Mouse (Mus musculus) midbrain, embryonic 16.5 days (tissue): ENCODE results near the gene Gzmc. TPM values are rescaled to one million over a fixed set of nuclear protein-coding genes. Genes with fewer than 3 reads are reported as not detected.
"Not testable (repeated sequence)": the region's sequence is repeated elsewhere in the genome, so short reads cannot be mapped to it uniquely, and the experiment has no call there.

ENCODE experiments used
- ATAC-seq: fragments of 200-750 bp; cut with Nextera tagmentation; 2 replicates; pipeline ENCODE4 v1.8.0; 2017; ENCODE audit warnings: moderate TSS enrichment
- H3K27ac ChIP-seq: fragments of 300-500 bp; sonication (generic); 2 replicates; pipeline ENCODE4 v1.5.1; 2014; ENCODE audit warnings: mild to moderate bottlenecking, low read length, mixed read lengths
- H3K27me3 ChIP-seq: fragments of 300-500 bp; sonication (generic); 2 replicates; pipeline ENCODE4 v1.6.1; 2014; ENCODE audit warnings: low read depth, low read length, mixed read lengths; ENCODE audit not compliant: control insufficient read depth, insufficient read depth
- H3K36me3 ChIP-seq: fragments of 300-500 bp; sonication (generic); 2 replicates; pipeline ENCODE4 v1.6.1; 2014; ENCODE audit warnings: mild to moderate bottlenecking, low read length, moderate library complexity, mixed read lengths; ENCODE audit not compliant: control insufficient read depth, insufficient read depth
- H3K4me1 ChIP-seq: fragments of 300-500 bp; sonication (generic); 2 replicates; pipeline ENCODE4 v1.6.1; 2014; ENCODE audit warnings: mild to moderate bottlenecking, low read length, mixed read lengths; ENCODE audit not compliant: control insufficient read depth, insufficient read depth
- H3K4me2 ChIP-seq: fragments of 300-500 bp; sonication (generic); 2 replicates; pipeline ENCODE4 v1.6.1; 2014; ENCODE audit warnings: mild to moderate bottlenecking, low read length, mixed read lengths
- H3K4me3 ChIP-seq: fragments of 300-500 bp; sonication (generic); 2 replicates; pipeline ENCODE4 v1.5.1; 2014; ENCODE audit warnings: low read depth, mild to moderate bottlenecking, low read length, moderate library complexity, mixed read lengths
- H3K9ac ChIP-seq: fragments of 300-500 bp; sonication (generic); 2 replicates; pipeline ENCODE4 v1.6.1; 2014; ENCODE audit warnings: low read depth, low read length, mixed read lengths
- H3K9me3 ChIP-seq: fragments of 300-500 bp; sonication (generic); replicated peaks from 2 replicates; pipeline ENCODE4 v1.6.1; 2014; ENCODE audit warnings: mild to moderate bottlenecking, low read length, mixed read lengths; ENCODE audit not compliant: control insufficient read depth, poor library complexity, severe bottlenecking
- WGBS: fragments of 180-500 bp; shearing (Covaris S2); extraction: QIAGEN DNeasy Blood & Tissue Kit; methylation state at CpG from one replicate; pipeline ENCODE4 v1.1.7; 2014; 5-methylcytosine and 5-hydroxymethylcytosine counted together
- polyA plus RNA-seq: library from polyadenylated mRNA; unstranded; fragments of >200 nt; fragmentation: Nextera tagmentation; extraction: Ambion mirVana; gene quantifications from 2 replicates; pipeline ENCODE4 v1.2.1, GENCODE M21; 2015

Gene Gzmc
- polyA plus RNA-seq, result not detected in 2 replicates

DNA sequence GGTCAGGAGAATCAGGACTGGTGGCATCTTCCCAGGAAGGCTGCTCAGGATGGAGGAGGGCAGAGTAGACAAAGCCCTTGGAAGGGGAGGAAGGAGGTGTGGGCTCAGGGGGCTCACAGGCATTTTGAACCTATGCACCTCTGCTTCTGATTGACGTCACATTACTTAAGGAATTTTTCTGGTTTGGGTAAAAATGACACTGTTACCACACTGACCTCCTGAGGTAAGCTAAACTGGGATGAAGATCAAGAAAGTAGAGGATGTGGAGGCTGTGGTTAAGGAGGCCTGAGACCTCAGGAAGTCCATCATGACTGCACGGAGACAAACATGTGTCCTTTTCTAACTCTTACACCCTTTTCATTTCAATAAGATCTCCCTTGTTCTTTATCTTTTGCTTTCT is at the start of gene Gzmc:
Gene Gzmc, minus strand, starts transcription at position 101 of the 400 bp plus-strand sequence.
- H3K9me3 ChIP-seq, result no peaks in the 10 kb centered on the region
- no peaks in the 10 kb centered on the region for H3K36me3 ChIP-seq
- no peak within 1 kb of the TSS for H3K9ac ChIP-seq
- 83% methylated on average over 2 of the region's 2 CpGs for WGBS
- H3K4me3 ChIP-seq, result no peak within 1 kb of the TSS
- no peaks in the 10 kb centered on the region for H3K27me3 ChIP-seq
- no peak within 1 kb of the TSS for H3K4me2 ChIP-seq
- H3K27ac ChIP-seq, result no peak within 1 kb of the TSS
- no peak for ATAC-seq
- no peaks in the 10 kb centered on the region for H3K4me1 ChIP-seq

DNA sequence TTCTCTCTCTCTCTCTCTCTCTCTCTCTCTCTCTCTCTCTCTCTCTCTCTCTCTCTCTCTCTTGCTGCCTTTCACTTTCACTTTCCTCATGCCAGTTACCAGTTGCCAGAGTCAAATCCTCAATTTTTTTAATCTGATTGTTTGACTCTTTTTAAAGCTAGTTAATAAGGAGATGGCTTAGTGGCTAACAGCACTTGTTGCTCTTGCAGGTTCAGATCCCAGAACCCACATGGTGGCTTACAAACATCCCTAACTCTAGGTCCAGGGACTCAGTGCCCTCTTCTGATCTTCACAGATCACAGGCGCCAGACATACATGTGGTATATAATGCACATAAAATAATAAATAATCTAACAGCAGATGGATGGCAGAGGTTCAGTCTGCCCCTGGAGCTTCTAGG is 49.4 kb upstream of the Gzmc start:
- H3K27me3 ChIP-seq, result no peaks in the 10 kb centered on the region
- no peak overlapping the region for H3K9ac ChIP-seq
- H3K36me3 ChIP-seq, result no peaks in the 10 kb centered on the region
- no peaks in the 10 kb centered on the region for H3K9me3 ChIP-seq
- H3K4me3 ChIP-seq, result no peak overlapping the region
- no peak overlapping the region for H3K27ac ChIP-seq
- no peaks in the 10 kb centered on the region for H3K4me1 ChIP-seq
- ATAC-seq, result no peak
- H3K4me2 ChIP-seq, result no peak overlapping the region
- 86% methylated on average over 1 of the region's 1 CpGs for WGBS

DNA sequence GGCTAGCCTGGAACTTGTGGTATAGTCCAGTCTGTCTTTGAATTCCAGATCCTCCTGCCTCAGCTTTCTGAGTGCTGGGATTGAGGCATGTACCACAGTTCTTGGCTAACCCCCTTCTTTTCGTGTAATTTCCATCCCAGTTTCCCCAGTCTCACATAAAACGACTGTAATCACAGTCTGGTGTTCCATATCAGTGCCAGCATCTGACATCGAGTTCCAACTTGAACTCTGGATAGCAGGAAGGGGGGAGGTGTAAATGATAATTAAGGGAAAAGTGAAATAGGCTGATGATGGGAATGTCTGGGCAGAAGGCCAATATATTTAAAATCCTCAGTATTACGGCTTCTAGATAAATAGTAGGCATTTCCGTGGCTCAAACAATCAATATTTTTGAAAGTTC is 46.6 kb upstream of the Gzmc start:
- no peak for ATAC-seq
- Histone ChIP-seq H3K4me3 (no peak overlapping the region), H3K9ac (no peak overlapping the region), H3K27me3 (no peaks in the 10 kb centered on the region), H3K36me3 (no peaks in the 10 kb centered on the region), H3K4me2 (no peak overlapping the region), H3K27ac (no peak overlapping the region), H3K9me3 (no peaks in the 10 kb centered on the region), H3K4me1 (no peaks in the 10 kb centered on the region)
- 66% methylated on average over 5 of the region's 5 CpGs for WGBS

DNA sequence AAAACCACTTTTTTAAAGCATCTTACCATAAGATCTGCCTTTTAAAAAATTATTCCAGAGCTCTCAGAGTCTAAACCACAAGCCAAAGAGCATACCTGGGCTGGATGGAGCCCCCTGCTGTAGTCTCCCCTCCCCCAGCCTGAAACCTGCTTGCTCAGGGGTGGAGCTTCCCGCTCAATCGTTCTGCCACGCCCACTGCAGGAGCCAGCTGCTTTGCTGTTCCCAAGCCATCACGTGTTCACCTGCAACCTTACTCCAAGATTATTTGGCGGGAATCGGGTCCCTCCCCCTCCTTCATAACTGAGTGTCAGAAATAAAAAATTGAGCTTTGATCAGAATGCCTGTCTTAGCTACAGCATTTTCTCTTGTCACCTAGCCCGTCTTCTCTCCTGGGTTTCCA is 44.2 kb upstream of the Gzmc start:
- not testable (repeated sequence) for H3K27me3 ChIP-seq, H3K36me3 ChIP-seq, H3K4me3 ChIP-seq, H3K4me1 ChIP-seq, H3K9me3 ChIP-seq, H3K9ac ChIP-seq, ATAC-seq, H3K27ac ChIP-seq, H3K4me2 ChIP-seq
- WGBS, result 52% methylated on average over 7 of the region's 7 CpGs

DNA sequence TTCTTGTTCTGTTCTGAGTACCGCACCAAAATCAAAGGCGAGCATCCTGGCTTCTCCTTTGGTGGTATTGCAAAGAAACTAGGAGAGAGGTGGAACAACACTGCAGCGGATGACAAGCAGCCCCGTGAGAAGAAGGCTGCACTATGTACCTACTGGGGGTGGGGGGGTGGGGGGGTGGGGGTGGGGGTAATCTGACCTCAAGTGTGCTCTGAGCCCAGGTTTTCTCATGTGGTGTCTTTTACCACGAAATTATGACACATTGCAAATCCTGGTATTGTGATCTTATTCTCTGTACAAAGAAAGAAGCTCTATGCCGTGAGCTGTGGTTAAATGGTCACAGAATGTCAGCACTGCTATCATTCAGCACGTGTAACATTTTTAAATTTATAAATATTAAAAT is 41.6 kb upstream of the Gzmc start:
- not testable (repeated sequence) for H3K9ac ChIP-seq
- WGBS, result 82% methylated on average over 7 of the region's 7 CpGs

DNA sequence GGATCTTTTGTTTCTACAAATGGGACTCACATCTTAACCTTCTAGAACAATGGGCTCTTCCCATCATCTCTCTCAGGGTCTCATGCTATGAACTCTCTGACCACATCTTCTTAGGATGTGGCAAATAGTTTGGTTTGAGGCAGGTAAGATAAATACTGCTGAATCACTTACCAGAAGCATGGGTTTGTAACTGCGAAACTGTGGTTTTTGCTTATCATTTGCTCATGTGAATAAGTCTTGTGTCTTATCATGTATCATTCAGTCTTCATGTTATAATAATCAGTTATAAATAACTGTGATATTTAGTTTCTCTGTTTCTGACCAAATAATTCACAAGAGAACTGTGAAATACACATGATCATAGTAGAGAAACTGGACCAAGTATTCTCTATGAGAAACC is 31.7 kb upstream of the Gzmc start:
- Histone ChIP-seq H3K27me3 (no peaks in the 10 kb centered on the region), H3K27ac (no peak overlapping the region), H3K4me1 (no peaks in the 10 kb centered on the region), H3K4me2 (no peak overlapping the region), H3K4me3 (no peak overlapping the region), H3K9ac (no peak overlapping the region), H3K9me3 (no peaks in the 10 kb centered on the region), H3K36me3 (no peaks in the 10 kb centered on the region)
- ATAC-seq, result no peak
- WGBS, result 92% methylated on average over 1 of the region's 1 CpGs

More for the DNA sequence above, 41.6 kb upstream of the Gzmc start:
- not testable (repeated sequence) for H3K27me3 ChIP-seq, H3K27ac ChIP-seq, H3K4me1 ChIP-seq, H3K4me3 ChIP-seq, ATAC-seq, H3K4me2 ChIP-seq, H3K36me3 ChIP-seq, H3K9me3 ChIP-seq

DNA sequence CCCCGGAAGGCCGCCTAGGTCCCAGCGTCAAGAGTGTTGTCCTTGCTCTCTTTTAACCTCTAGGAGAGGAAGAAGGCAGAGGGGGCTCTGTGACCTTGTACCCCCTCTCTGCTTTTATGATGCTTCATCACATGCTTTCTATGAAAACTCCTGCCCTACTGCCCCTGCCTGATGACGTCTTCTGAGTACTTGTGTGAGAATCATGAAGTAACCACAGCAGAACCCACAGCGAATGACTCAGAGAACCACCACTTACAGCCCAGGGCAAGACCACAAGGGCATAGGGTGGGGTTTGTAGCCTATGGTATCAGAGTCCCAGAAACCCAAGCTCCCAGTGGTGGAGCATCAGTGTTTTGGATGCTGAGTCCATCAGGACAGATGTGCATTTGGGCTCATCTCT is 27.7 kb upstream of the Gzmc start, which contains the start of gene Gzmb:
Gene Gzmb, minus strand, starts transcription at position 108 of the 400 bp plus-strand sequence.
- Histone ChIP-seq H3K4me1 (no peaks in the 10 kb centered on the region), H3K9me3 (no peaks in the 10 kb centered on the region), H3K9ac (no peak within 1 kb of the TSS), H3K27ac (no peak within 1 kb of the TSS), H3K4me2 (no peak within 1 kb of the TSS), H3K4me3 (no peak within 1 kb of the TSS), H3K36me3 (no peaks in the 10 kb centered on the region), H3K27me3 (no peaks in the 10 kb centered on the region)
- no peak for ATAC-seq
- WGBS, result 90% methylated on average over 5 of the region's 5 CpGs

DNA sequence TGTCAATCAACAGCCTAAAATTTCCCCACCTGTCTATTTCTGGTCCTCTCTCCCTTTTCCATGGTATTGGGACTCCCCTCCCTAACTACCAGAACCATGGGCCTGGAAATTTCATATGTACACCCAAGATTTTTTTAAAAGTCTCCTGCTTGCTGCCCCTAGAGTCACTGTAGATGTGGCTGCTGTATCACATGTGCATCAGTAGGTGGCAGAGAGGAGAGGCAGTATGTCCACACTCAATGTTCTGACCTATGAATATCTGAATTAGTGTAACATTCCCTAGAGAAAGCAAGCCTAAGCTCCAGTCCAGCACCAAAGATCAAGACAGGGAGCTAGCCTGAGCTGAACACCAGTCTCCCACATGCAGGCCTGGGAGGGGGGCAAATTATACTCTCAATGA is 6.0 kb upstream of the Gzmc start:
- no peaks in the 10 kb centered on the region for H3K4me1 ChIP-seq
- H3K36me3 ChIP-seq, result no peaks in the 10 kb centered on the region
- no peak overlapping the region for H3K4me2 ChIP-seq
- no peaks in the 10 kb centered on the region for H3K27me3 ChIP-seq
- no peaks in the 10 kb centered on the region for H3K9me3 ChIP-seq
- H3K9ac ChIP-seq, result no peak overlapping the region
- no peak overlapping the region for H3K4me3 ChIP-seq
- H3K27ac ChIP-seq, result no peak overlapping the region
- no peak for ATAC-seq

DNA sequence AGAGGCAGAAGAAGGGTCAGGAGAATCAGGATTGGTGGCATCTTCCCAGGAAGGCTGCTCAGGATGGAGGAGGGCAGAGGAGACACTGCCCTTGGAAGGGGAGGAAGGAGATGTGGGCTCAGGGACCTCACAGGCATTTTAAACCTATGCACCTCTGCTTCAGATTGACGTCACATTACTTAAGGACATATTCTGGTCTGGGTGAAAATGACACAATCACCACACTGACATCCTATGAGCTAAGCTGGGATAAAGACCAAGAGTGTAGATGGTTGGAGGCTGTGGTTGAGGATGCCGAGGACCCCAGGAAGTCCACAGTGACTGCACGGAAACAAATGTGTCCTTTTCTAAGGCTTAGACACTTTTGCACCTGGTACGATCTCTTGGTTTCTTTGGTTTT is 23.1 kb downstream of the Gzmc start, which contains the start of gene Gzmf:
Gene Gzmf, minus strand, starts transcription at position 101 of the 400 bp plus-strand sequence.
- no peaks in the 10 kb centered on the region for H3K36me3 ChIP-seq
- H3K4me3 ChIP-seq, result no peak within 1 kb of the TSS
- ATAC-seq, result no peak
- H3K27ac ChIP-seq, result no peak within 1 kb of the TSS
- WGBS, result 91% methylated on average over 4 of the region's 4 CpGs
- H3K4me1 ChIP-seq, result no peaks in the 10 kb centered on the region
- H3K27me3 ChIP-seq, result no peaks in the 10 kb centered on the region
- no peak within 1 kb of the TSS for H3K9ac ChIP-seq
- no peak within 1 kb of the TSS for H3K4me2 ChIP-seq
- H3K9me3 ChIP-seq, result no peaks in the 10 kb centered on the region

DNA sequence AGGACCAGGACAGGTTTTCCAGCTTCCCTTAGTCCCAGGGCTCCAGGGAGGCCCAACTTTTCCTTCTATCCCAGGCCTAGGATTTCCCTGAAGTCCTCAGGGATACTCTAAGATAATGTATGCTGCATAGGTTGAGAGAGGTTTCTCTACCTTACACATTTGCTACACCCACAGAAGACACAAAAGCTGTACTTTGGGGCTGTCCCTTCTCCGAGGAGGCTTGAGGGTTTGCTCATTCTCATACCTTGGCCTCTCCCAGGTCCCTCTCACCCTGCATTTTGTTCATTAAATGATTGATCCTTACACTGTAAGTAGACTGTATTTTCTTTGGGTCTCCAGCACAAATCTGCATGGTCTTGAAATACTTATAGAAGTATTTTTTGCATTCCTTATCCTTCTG is 28.8 kb downstream of the Gzmc start:
- Histone ChIP-seq H3K36me3 (no peaks in the 10 kb centered on the region), H3K9me3 (no peaks in the 10 kb centered on the region), H3K27ac (no peak overlapping the region), H3K27me3 (no peaks in the 10 kb centered on the region), H3K9ac (no peak overlapping the region), H3K4me1 (no peaks in the 10 kb centered on the region), H3K4me3 (no peak overlapping the region), H3K4me2 (no peak overlapping the region)
- WGBS, result 82% methylated on average over 1 of the region's 1 CpGs
- no peak for ATAC-seq
